Mouse (Mus musculus) heart, embryonic 12.5 days (tissue): ENCODE data around the gene E2f2. TPM values are rescaled to one million over a fixed set of nuclear protein-coding genes. Genes with fewer than 3 reads are reported as not detected.

ENCODE experiments used
- ATAC-seq: fragments of 200-750 bp; cut with Nextera tagmentation; 2 replicates; pipeline ENCODE4 v1.8.0; 2017; ENCODE audit warnings: moderate TSS enrichment, moderate library complexity; ENCODE audit not compliant: insufficient number of reproducible peaks, low FRiP score
- H3K27ac ChIP-seq: fragments of 300-500 bp; sonication (generic); 2 replicates; pipeline ENCODE4 v1.5.1; 2016; ENCODE audit warnings: mild to moderate bottlenecking, moderate library complexity; ENCODE audit not compliant: poor library complexity, severe bottlenecking
- H3K27me3 ChIP-seq: fragments of 300-500 bp; sonication (generic); replicated peaks from 2 replicates; pipeline ENCODE4 v1.6.1; 2016; ENCODE audit warnings: mild to moderate bottlenecking, moderate library complexity
- H3K36me3 ChIP-seq: fragments of 300-500 bp; sonication (generic); 2 replicates; pipeline ENCODE4 v1.6.1; 2016; ENCODE audit warnings: mild to moderate bottlenecking, moderate library complexity
- H3K4me1 ChIP-seq: fragments of 300-500 bp; sonication (generic); replicated peaks from 2 replicates; pipeline ENCODE4 v1.6.1; 2016; ENCODE audit warnings: mild to moderate bottlenecking
- H3K4me2 ChIP-seq: fragments of 300-500 bp; sonication (generic); 2 replicates; pipeline ENCODE4 v1.6.1; 2016; ENCODE audit warnings: mild to moderate bottlenecking, moderate library complexity
- H3K4me3 ChIP-seq: fragments of 300-500 bp; sonication (generic); 2 replicates; pipeline ENCODE4 v1.5.1; 2016; ENCODE audit warnings: mild to moderate bottlenecking
- H3K9ac ChIP-seq: fragments of 300-500 bp; sonication (generic); 2 replicates; pipeline ENCODE4 v1.6.1; 2016; ENCODE audit warnings: mild to moderate bottlenecking, moderate library complexity
- H3K9me3 ChIP-seq: fragments of 300-500 bp; sonication (generic); replicated peaks from 2 replicates; pipeline ENCODE4 v1.6.1; 2016; ENCODE audit warnings: mild to moderate bottlenecking, moderate library complexity
- WGBS: fragments of 180-500 bp; shearing (Covaris S2); methylation state at CpG from one replicate; pipeline ENCODE4 v1.1.7; 2016; 5-methylcytosine and 5-hydroxymethylcytosine counted together
- polyA plus RNA-seq: library from polyadenylated mRNA; unstranded; fragments of >200 nt; fragmentation: Nextera tagmentation; extraction: Ambion mirVana; gene quantifications from 2 replicates; pipeline ENCODE4 v1.2.1, GENCODE M21; 2016

Gene E2f2
- 8.1 and 9.3 TPM in 2 replicates for polyA plus RNA-seq

- Histone ChIP-seq H3K4me3 (peak within 1 kb of the TSS; percentile 78), H3K27me3 (no peaks in the 10 kb centered on the region), H3K36me3 (no peaks in the 10 kb centered on the region), H3K9ac (peak within 1 kb of the TSS; percentile 91), H3K4me2 (peak within 1 kb of the TSS; percentile 99), H3K27ac (peak within 1 kb of the TSS; percentile 63), H3K9me3 (no peaks in the 10 kb centered on the region), H3K4me1 (peaks cover 41% of the 10 kb centered on the region)
- ATAC-seq: peak; percentile 43; the same call in 1 of the 2 replicates
- 0% methylated on average over 35 of the region's 35 CpGs for WGBS
Measured at GRCm38 (mm10) chr4:136172011-136172541, at the start of gene E2f2. E2f2 (plus strand) TSS chr4:136172394.

- Histone ChIP-seq H3K4me1 (peaks cover 56% of the 10 kb centered on the region), H3K9me3 (no peaks in the 10 kb centered on the region), H3K36me3 (no peaks in the 10 kb centered on the region), H3K27me3 (no peaks in the 10 kb centered on the region), H3K9ac (no peak overlapping the region), H3K4me2 (no peak overlapping the region), H3K27ac (peak overlapping the region; percentile 73), H3K4me3 (no peak overlapping the region)
- 42% methylated on average over 8 of the region's 8 CpGs for WGBS
- no peak for ATAC-seq
Measured at GRCm38 (mm10) chr4:136123111-136123791, 48.9 kb upstream of the E2f2 start.

GRCm38 (mm10) chr4:136123792-136124161 is 48.4 kb upstream of the E2f2 start:
- ATAC-seq: no peak
- Histone ChIP-seq H3K27me3 (no peaks in the 10 kb centered on the region), H3K9ac (no peak overlapping the region), H3K4me1 (peaks cover 52% of the 10 kb centered on the region), H3K27ac (no peak overlapping the region; the same call in 1 of the 2 replicates), H3K36me3 (no peaks in the 10 kb centered on the region), H3K4me3 (no peak overlapping the region), H3K9me3 (no peaks in the 10 kb centered on the region), H3K4me2 (no peak overlapping the region)
- WGBS: 70% methylated on average over 3 of the region's 3 CpGs

- Histone ChIP-seq H3K9ac (no peak overlapping the region), H3K36me3 (no peaks in the 10 kb centered on the region), H3K27me3 (no peaks in the 10 kb centered on the region), H3K27ac (no peak overlapping the region), H3K9me3 (no peaks in the 10 kb centered on the region), H3K4me1 (peaks cover 45% of the 10 kb centered on the region), H3K4me2 (no peak overlapping the region), H3K4me3 (no peak overlapping the region)
- 95% methylated on average over 4 of the region's 4 CpGs for WGBS
- ATAC-seq: no peak
Measured at GRCm38 (mm10) chr4:136124581-136124980, 47.6 kb upstream of the E2f2 start.

GRCm38 (mm10) chr4:136125458-136125857 is 46.7 kb upstream of the E2f2 start:
- no peak for ATAC-seq
- H3K4me3 ChIP-seq: no peak overlapping the region
- H3K27me3 ChIP-seq: no peaks in the 10 kb centered on the region
- 72% methylated on average over 11 of the region's 11 CpGs for WGBS
- H3K36me3 ChIP-seq: no peaks in the 10 kb centered on the region
- peaks cover 3% of the 10 kb centered on the region for H3K9me3 ChIP-seq
- H3K9ac ChIP-seq: no peak overlapping the region
- peaks cover 37% of the 10 kb centered on the region for H3K4me1 ChIP-seq
- no peak overlapping the region for H3K4me2 ChIP-seq
- H3K27ac ChIP-seq: no peak overlapping the region

GRCm38 (mm10) chr4:136126019-136126418 is 46.2 kb upstream of the E2f2 start:
- no peak for ATAC-seq
- Histone ChIP-seq H3K4me3 (no peak overlapping the region), H3K9me3 (peaks cover 3% of the 10 kb centered on the region), H3K27ac (0 out of 2 replicates have a peak overlapping the region, but pooled peaks have one; percentile 26), H3K27me3 (no peaks in the 10 kb centered on the region), H3K4me1 (peaks cover 37% of the 10 kb centered on the region), H3K36me3 (no peaks in the 10 kb centered on the region), H3K4me2 (no peak overlapping the region), H3K9ac (no peak overlapping the region)
- 51% methylated on average over 5 of the region's 5 CpGs for WGBS

DNA sequence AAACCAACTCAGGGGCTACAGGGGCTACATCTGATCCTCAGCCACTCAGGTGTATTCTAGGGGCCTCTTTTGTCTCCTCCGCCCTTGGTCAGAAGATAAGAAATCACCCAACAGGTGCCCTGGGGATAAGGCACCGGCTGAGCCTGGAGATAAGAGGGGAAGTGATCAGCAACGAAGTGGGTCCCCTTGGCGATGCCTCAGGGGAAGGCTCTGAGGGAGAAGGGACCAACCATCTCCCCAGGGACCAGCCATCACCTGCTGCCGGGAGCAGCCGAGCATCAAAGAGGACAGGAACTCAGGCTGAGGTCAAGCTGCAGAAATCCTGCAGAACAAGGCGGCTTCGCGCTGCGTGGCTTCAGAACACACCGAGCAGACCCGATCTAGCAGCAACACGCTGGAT is 44.5 kb upstream of the E2f2 start:
- 49% methylated on average over 13 of the region's 13 CpGs for WGBS
- peaks cover 3% of the 10 kb centered on the region for H3K9me3 ChIP-seq
- no peak overlapping the region for H3K4me3 ChIP-seq

DNA sequence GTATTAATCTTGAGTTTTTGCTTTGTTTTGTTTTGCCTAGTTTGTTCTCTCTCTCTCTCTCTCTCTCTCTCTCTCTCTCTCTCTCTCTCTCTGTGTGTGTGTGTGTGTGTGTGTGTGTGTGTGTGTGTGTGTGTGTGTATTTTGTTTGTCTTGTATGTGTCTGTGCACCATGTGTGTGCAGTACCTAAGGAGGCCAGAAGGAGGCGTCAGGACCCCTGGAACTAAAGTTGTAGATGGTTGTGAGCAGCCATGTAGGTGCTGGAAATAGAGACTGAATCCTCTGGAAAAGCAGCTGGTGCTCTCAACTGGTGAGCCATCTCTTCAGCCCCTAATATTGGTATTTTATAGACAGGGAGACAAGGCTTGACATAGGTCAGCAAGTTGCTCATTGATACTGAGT is 42.4 kb upstream of the E2f2 start:
- WGBS: 79% methylated on average over 1 of the region's 1 CpGs
- peaks cover 37% of the 10 kb centered on the region for H3K4me1 ChIP-seq
- no peak overlapping the region for H3K9ac ChIP-seq
- no peak for ATAC-seq
- H3K9me3 ChIP-seq: peaks cover 3% of the 10 kb centered on the region
- no peak overlapping the region for H3K4me2 ChIP-seq
- no peak overlapping the region for H3K27ac ChIP-seq
- H3K4me3 ChIP-seq: no peak overlapping the region
- H3K27me3 ChIP-seq: no peaks in the 10 kb centered on the region
- no peaks in the 10 kb centered on the region for H3K36me3 ChIP-seq

More for the DNA sequence above, 44.5 kb upstream of the E2f2 start:
- Histone ChIP-seq H3K27ac (no peak overlapping the region), H3K9ac (no peak overlapping the region), H3K27me3 (no peaks in the 10 kb centered on the region), H3K4me2 (no peak overlapping the region), H3K4me1 (peaks cover 37% of the 10 kb centered on the region), H3K36me3 (no peaks in the 10 kb centered on the region)
- ATAC-seq: no peak

- Histone ChIP-seq H3K4me1 (peaks cover 36% of the 10 kb centered on the region), H3K4me3 (peak overlapping the region; percentile 48)
- WGBS: 10% methylated on average over 9 of the region's 9 CpGs
Measured at GRCm38 (mm10) chr4:136133801-136134200, 38.4 kb upstream of the E2f2 start.

DNA sequence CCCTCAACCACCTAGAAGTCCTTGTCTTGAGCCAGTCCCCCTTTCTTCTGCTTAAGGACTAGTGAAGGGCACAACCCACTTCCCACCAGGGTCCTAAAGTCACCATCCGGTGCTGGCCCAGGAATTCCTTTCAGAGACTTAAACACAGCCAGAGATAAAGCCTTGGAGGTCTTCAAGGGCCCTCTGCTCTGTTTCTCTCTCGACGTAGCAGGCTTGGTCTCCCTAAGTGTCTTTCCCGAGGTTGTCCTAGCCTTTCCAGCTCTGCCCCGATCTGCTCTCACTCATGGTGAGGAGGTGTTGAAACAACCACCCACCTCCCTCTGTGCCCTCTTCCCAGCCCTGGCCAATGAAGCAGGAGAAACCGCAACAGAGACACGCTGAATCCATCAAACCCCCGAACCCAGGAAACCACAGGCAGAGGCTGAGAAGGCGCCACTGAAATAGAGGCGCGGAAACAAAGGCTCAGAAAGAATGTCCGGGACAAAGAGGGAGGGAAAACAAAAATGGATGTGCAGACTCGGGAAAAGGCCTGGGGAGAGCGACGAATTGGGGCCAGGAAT is 37.7 kb upstream of the E2f2 start:
- no peaks in the 10 kb centered on the region for H3K36me3 ChIP-seq
- H3K9me3 ChIP-seq: peaks cover 3% of the 10 kb centered on the region
- peaks cover 43% of the 10 kb centered on the region for H3K4me1 ChIP-seq
- H3K9ac ChIP-seq: peak overlapping the region; percentile 72
- peaks cover 3% of the 10 kb centered on the region; the same call in 1 of the 2 replicates for H3K27me3 ChIP-seq
- H3K4me2 ChIP-seq: peak overlapping the region; percentile 91
- H3K27ac ChIP-seq: peak overlapping the region; percentile 95
- peak overlapping the region; percentile 48 for H3K4me3 ChIP-seq
- ATAC-seq: 0 out of 2 replicates have a peak, but pooled peaks have one; percentile 20
- under 1% methylated on average over 15 of the region's 15 CpGs for WGBS

More at GRCm38 (mm10) chr4:136133801-136134200, 38.4 kb upstream of the E2f2 start:
- Histone ChIP-seq H3K27ac (peak overlapping the region; percentile 95), H3K9me3 (peaks cover 3% of the 10 kb centered on the region), H3K4me2 (peak overlapping the region; percentile 91), H3K27me3 (peaks cover 3% of the 10 kb centered on the region; the same call in 1 of the 2 replicates), H3K9ac (peak overlapping the region; percentile 72; the same call in 1 of the 2 replicates), H3K36me3 (no peaks in the 10 kb centered on the region)
- ATAC-seq: no peak
